Mouse (Mus musculus): Measurements from ENCODE around the gene Mcts2. TPM values are rescaled to one million over a fixed set of nuclear protein-coding genes. Genes with fewer than 3 reads are reported as not detected.

Mcts2 gene
- polyA plus RNA-seq, 1 experiment = 17.8 TPM

- DNase-seq (ENCODE audit: low spot score) = no peak
These were observed 436 bp upstream of the Mcts2 start for GRCm38 (mm10) chr2:152686399-152686798.

GRCm38 (mm10) chr2:152691564-152692217 lies 4.9 kb downstream of the Mcts2 start:
- DNase-seq (ENCODE audit: low spot score) = no peak

DNA sequence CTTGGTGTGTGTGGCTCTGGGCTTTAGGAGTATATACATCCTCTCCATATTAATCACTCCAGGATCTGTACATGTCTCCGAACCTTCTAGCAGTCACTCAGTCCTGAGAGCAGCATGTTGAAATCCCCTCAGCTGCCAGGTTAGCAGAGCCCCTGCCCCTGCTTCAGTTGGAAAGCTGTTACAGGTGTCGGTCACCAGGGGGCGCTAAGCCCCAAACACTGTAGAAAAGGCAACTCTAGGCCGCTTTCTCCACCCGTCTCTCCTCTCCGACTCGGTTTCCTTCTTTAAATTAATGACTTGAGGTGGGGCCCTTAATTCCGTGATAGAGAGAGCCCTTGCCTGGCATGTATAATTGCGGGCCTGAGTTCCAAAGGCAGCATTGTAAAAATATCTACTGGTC lies 6.4 kb downstream of the Mcts2 start:
- DNase-seq (ENCODE audit: low spot score) = peak; percentile 55

GRCm38 (mm10) chr2:152693735-152694134 lies 6.9 kb downstream of the Mcts2 start:
- DNase-seq (ENCODE audit: low spot score) = no peak

DNA sequence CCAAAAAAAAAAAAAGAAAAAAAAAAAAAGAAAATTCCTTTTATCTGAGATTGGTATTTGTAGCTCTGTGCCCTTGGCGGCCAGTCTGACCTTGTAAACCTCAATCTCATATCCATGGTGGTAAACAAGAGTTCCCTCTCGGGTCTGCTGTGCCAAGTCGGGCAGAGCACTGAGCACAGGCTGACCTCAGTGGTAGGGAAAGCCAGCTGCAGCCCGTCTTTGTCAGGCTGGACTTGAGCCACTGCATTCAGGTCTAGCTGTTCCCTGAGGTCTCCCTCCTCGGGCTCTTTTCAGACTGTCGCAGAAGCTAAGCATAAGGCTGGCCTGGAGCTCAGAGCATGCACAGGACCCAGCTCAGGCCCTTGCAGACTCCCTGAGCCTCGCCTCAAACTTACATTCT lies 7.9 kb downstream of the Mcts2 start:
- no peak for DNase-seq (ENCODE audit: low spot score)

DNA sequence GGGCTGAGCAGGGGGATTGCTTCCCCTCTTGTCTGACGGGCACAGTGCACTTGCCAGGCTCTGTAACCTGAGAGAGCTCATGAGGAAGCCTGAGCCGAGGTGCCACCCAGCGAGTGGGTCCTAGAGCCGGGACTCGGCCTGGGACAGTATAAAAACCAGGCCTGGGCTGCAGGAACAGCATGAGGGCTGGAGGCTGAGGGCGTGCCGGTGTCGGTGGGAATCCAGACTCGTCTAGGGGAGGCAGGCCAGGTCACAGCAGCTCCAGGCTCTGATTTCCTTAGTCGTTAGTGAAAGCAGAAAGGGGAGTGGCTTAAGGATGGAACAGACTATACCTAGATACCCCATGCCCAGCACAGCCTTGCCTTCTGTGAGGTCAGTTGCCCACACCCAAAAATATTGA lies 9.2 kb downstream of the Mcts2 start:
- DNase-seq (ENCODE audit: low spot score) = no peak

- peak; percentile 92 for DNase-seq (ENCODE audit: low spot score)
These were observed 9.8 kb downstream of the Mcts2 start for GRCm38 (mm10) chr2:152696476-152697164.

- no peak for DNase-seq (ENCODE audit: low spot score)
These were observed 13.3 kb downstream of the Mcts2 start for GRCm38 (mm10) chr2:152700138-152700537.

DNA sequence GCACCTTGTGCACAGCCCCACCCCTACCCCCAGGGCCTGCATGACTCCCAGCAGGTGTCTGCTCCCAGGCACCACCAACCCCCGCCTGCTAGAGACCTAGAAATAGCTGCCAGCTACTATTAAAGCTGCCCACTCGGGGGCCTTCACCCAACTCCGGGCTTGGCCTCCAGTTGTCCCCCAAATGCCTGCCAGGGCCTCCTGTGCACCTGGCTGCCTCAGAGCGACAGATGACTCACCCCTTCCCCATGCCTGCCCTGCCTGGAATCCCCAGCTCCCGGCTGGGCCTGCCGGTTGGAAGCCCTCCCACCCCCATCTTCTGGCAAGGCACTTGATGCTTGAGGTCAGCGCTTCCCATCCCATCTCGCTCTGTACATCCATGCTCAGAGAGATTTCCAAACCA lies 13.9 kb downstream of the Mcts2 start:
- no peak for DNase-seq (ENCODE audit: low spot score)

- DNase-seq (ENCODE audit: low spot score) = no peak
These were observed 16.9 kb downstream of the Mcts2 start for GRCm38 (mm10) chr2:152703596-152704255.

- DNase-seq (ENCODE audit: low spot score) = no peak
These were observed 17.4 kb downstream of the Mcts2 start for GRCm38 (mm10) chr2:152704256-152704605.

DNA sequence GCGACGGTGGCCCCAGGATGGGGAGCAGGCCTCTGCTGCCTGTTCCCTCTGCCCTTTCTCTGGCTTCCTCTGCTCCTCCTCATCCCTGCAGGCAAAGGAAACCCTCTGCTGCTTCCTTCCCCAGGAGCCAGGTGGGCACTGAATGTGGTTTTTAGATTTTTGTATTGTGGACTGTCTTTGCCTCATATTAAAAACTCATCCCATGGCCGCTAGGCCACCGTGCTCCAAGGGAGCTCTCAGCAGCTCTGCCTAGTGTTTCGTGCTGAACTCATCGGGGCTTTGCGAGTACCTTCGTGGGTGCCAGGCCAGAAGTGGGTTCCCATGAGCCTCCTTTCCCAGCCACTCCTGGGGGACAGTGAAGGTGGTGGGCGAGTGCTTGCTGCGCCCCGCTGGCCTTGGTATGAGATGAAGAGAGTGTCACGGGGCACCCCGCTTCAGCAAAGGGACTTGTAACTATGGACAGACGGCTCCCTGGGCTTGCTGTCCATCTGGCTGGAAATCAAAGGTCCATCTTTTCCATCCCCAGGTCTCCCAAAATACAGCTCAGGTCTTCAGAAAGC lies 18.1 kb downstream of the Mcts2 start:
- no peak for DNase-seq (ENCODE audit: low spot score)

GRCm38 (mm10) chr2:152705993-152706571 lies 19.2 kb downstream of the Mcts2 start:
- DNase-seq (ENCODE audit: low spot score) = no peak

DNA sequence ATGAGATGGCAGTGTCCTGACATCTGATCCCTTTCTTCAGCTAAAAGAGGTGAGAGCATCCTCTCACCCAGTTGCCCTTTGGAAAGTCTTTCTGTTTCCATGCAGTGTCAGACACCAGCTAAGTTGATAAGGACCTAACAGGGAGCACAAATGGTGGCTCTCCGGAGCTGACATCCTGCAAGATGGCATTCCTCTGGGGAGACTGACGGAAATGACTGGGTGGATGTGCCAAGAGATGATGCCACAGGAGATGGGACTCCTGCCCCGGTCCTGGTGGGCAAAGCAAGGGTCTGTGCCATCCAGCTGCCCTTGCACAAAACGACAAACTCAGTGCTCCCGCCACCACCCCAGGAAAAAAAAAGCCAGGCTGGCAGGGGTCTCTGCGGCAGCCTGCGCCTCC lies 20.4 kb downstream of the Mcts2 start:
- DNase-seq (ENCODE audit: low spot score) = no peak

- peak; percentile 87 for DNase-seq (ENCODE audit: low spot score)
These were observed 20.8 kb downstream of the Mcts2 start for GRCm38 (mm10) chr2:152707627-152708026.

- DNase-seq (ENCODE audit: low spot score) = no peak
These were observed 22.2 kb downstream of the Mcts2 start for GRCm38 (mm10) chr2:152709066-152709465.

DNA sequence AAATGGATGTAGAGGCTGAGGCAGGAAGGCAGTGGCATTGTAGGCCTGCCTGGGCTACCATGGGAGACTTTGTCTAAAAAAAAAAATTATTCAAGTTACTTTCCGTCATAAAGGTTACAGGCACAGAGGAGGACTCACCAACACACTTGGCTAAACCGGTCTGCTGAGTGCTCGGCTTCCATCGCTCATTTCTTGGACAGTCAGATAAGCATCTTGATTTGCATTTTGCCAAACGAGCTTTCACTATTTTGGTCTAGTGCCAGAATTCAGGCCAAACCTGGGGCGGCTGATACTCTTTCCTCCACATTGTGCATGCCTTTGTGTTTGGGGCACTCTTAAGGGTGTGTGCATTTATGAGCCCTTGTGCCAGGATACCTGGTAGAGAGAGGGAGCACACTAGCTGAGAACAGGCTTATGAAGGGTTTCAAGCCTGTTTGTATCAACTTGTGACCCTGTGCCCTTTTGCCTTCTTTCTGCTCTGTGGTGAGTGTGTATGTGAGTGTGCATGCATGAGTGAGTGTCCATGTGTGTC lies 29.5 kb downstream of the Mcts2 start:
- DNase-seq (ENCODE audit: low spot score) = no peak

- DNase-seq (ENCODE audit: low spot score) = no peak
These were observed 30.8 kb downstream of the Mcts2 start for GRCm38 (mm10) chr2:152717652-152718051.

DNA sequence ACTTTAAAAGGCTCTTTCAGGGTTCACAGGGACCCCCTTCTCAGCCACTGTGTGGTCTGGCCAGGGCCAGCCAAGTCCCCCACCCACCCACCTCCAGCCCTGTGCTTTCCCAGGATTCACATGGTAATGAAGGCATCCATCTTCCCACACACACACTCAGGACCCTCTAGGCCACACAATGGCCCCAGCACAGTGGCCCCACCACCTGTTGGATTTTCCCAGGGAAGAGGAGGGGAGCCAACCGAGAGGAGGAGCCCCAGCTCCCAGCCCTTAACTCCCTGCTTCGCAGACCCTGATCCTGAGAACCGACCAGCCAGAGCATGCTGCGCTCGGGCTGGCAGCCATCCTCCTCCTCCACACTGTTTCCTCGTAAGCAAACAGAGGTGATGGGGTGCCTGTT lies 31.2 kb downstream of the Mcts2 start:
- no peak for DNase-seq (ENCODE audit: low spot score)

DNA sequence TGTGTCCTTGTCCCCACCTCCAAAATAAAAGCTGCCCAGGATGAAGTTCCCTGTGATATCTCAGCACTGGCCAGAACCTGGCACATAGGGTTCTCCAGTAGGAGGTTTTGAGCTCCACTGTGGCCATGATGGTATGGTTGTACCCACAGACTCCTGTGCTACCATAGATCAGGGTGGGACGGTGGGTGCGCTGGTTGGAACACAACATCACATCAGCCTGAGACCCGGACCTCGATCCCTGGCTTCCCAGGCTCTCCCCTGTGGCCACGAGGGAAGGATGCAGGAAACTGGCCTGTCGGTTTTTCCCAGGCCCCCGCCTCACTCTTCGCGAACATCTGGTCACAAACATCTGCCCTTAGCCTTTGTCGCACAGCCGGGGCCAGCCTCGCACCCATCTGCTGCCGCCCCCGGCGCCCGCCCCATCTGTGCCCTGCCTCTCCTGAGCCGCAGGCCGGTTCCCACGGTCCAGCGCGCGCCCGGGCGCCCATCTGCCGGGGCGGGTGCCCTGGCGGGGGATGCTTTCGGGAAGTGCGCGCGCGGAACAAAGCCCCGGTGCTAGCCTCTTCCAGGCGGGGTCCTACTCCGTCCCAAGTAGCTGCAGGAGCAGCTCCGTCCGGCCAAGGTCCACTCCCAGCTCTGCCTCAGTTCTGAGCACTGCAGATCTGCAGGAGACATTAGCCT lies 37.0 kb downstream of the Mcts2 start:
- no peak for DNase-seq (ENCODE audit: low spot score)

DNA sequence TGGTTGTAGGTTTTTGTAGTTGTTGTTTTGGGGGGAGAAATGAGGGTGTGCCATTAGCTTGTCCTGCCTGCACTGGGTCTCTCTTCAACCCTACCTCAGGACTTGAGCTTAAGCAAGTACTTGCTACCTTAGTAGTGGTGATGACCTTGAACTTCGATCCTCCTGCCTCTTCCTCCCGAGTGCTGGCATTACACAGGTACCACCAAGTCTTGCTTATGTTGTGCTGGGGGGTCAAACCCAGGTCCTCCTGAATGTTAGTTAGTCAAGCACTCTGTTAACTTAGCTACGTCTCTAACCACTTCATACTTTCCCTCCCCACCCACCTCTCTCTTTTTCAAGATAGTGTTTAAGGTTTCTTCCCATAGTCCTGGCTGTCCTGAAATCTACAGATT lies 37.5 kb downstream of the Mcts2 start:
- no peak for DNase-seq (ENCODE audit: low spot score)
